Mouse (Mus musculus) gonadal fat pad, adult 2 months (tissue): ENCODE measurements around the gene Sema4a. TPM values are rescaled to one million over a fixed set of nuclear protein-coding genes. Genes with fewer than 3 reads are reported as not detected.

Source experiments
- DNase-seq: peaks from one replicate; pipeline ENCODE4 v3.0.0-alpha.2; 2012; ENCODE audit warnings: low read depth
- polyA plus RNA-seq: library from polyadenylated mRNA; depleted of rRNA; stranded (reverse); fragments of >200 nt; gene quantifications from 2 replicates; pipeline ENCODE4 v1.2.3, GENCODE M21; 2012

The Sema4a gene
- polyA plus RNA-seq, 1 experiment: 100 TPM

- DNase-seq: no peak
Measured at GRCm38 (mm10) chr3:88456313-88456712, 4.7 kb downstream of the Sema4a start.

- peak; percentile 83 for DNase-seq
Measured at GRCm38 (mm10) chr3:88455588-88456264, 5.3 kb downstream of the Sema4a start.

GRCm38 (mm10) chr3:88454762-88455587 is 6.0 kb downstream of the Sema4a start:
- DNase-seq: no peak

- DNase-seq: no peak
Measured at GRCm38 (mm10) chr3:88453986-88454385, 7.0 kb downstream of the Sema4a start.

- no peak for DNase-seq
Measured at GRCm38 (mm10) chr3:88453369-88453768, 7.6 kb downstream of the Sema4a start.

- DNase-seq: no peak
Measured at GRCm38 (mm10) chr3:88452716-88453115, 8.3 kb downstream of the Sema4a start.

GRCm38 (mm10) chr3:88452246-88452645 is 8.7 kb downstream of the Sema4a start:
- DNase-seq: no peak

- DNase-seq: no peak
Measured at GRCm38 (mm10) chr3:88450379-88451131, 10.4 kb downstream of the Sema4a start.

GRCm38 (mm10) chr3:88449395-88450023 is 11.5 kb downstream of the Sema4a start:
- no peak for DNase-seq

- no peak for DNase-seq
Measured at GRCm38 (mm10) chr3:88448443-88448842, 12.5 kb downstream of the Sema4a start.

- no peak for DNase-seq
Measured at GRCm38 (mm10) chr3:88447676-88448183, 13.3 kb downstream of the Sema4a start.

- no peak for DNase-seq
Measured at GRCm38 (mm10) chr3:88446471-88447123, 14.4 kb downstream of the Sema4a start.

- DNase-seq: no peak
Measured at GRCm38 (mm10) chr3:88442888-88443287, 18.1 kb downstream of the Sema4a start.

GRCm38 (mm10) chr3:88442488-88442887 is 18.5 kb downstream of the Sema4a start:
- DNase-seq: no peak

- no peak for DNase-seq
Measured at GRCm38 (mm10) chr3:88440500-88441381, 20.2 kb downstream of the Sema4a start.

- no peak for DNase-seq
Measured at GRCm38 (mm10) chr3:88439582-88439981, 21.4 kb downstream of the Sema4a start.

- DNase-seq: no peak
Measured at GRCm38 (mm10) chr3:88437454-88437853, 23.5 kb downstream of the Sema4a start.

- DNase-seq: no peak
Measured at GRCm38 (mm10) chr3:88436395-88437201, 24.4 kb downstream of the Sema4a start.

- DNase-seq: no peak
Measured at GRCm38 (mm10) chr3:88435515-88435914, 25.5 kb downstream of the Sema4a start.
